Mouse (Mus musculus): ENCODE results near the gene Rbfox3.

- TF ChIP-seq POLR2A (IDR thresholded peaks at IDR 0.05; ENCODE audit: borderline replicate concordance, control insufficient read depth, low read depth, low read length) (no peak), CTCF (IDR thresholded peaks at IDR 0.05; ENCODE audit: control insufficient read depth, insufficient read depth, low read length) (no peak)
These were observed 337.0 kb downstream of the Rbfox3 start for GRCm38 (mm10) chr11:118574418-118574817.
